Mouse (Mus musculus) liver, embryonic 14.5 days (tissue): ENCODE results near the gene Inpp4a. TPM values are rescaled to one million over a fixed set of nuclear protein-coding genes. Genes with fewer than 3 reads are reported as not detected.

ENCODE experiments used
- ATAC-seq: fragments of 200-750 bp; cut with Nextera tagmentation; 2 replicates; pipeline ENCODE4 v1.8.0; 2017; ENCODE audit warnings: moderate number of reproducible peaks, mild to moderate bottlenecking, moderate library complexity; ENCODE audit not compliant: insufficient read depth
- DNase-seq, 3 experiments: peaks; one replicate each; pipeline ENCODE4 v3.0.0-alpha.2; 2012 to 2013; ENCODE audit warnings: low read depth in 3 of 3, low spot score in 3 of 3
- H3K27ac ChIP-seq: fragments of 300-500 bp; sonication (generic); 2 replicates; pipeline ENCODE4 v1.5.1; 2014; ENCODE audit warnings: moderate library complexity, mild to moderate bottlenecking, control low read depth, inconsistent platforms
- H3K27me3 ChIP-seq: fragments of 300-500 bp; sonication (generic); 2 replicates; pipeline ENCODE4 v1.6.1; 2014; ENCODE audit warnings: mild to moderate bottlenecking, low read length, moderate library complexity; ENCODE audit not compliant: control insufficient read depth, insufficient read depth
- H3K36me3 ChIP-seq: fragments of 300-500 bp; sonication (generic); replicated peaks from 2 replicates; pipeline ENCODE4 v1.6.1; 2014; ENCODE audit warnings: low read depth; ENCODE audit not compliant: control insufficient read depth, insufficient read depth
- H3K4me1 ChIP-seq, 2 experiments: fragments of 200-500 bp in 1 of 2; fragments of 300-500 bp in 1 of 2; sonication (generic) in 1 of 2; replicated peaks; 2 replicates each; pipeline ENCODE4 v1.6.1; 2012 to 2014; ENCODE audit warnings: antibody characterized with exemption in 1 of 2, inconsistent platforms in 1 of 2, low read length in 1 of 2; ENCODE audit not compliant: control insufficient read depth in 2 of 2, insufficient read depth in 2 of 2
- H3K4me2 ChIP-seq: fragments of 300-500 bp; sonication (generic); 2 replicates; pipeline ENCODE4 v1.6.1; 2014; ENCODE audit warnings: low read depth, mild to moderate bottlenecking, control low read depth, moderate library complexity
- H3K4me3 ChIP-seq, 2 experiments: fragments of 200-500 bp in 1 of 2; fragments of 300-500 bp in 1 of 2; sonication (generic) in 1 of 2; 2 replicates each; pipeline ENCODE4 v1.5.1; 2012 to 2014; ENCODE audit warnings: low read depth in 2 of 2, low read length in 2 of 2, mild to moderate bottlenecking in 2 of 2, control low read depth in 1 of 2, inconsistent platforms in 1 of 2, moderate library complexity in 1 of 2; ENCODE audit not compliant: insufficient read depth in 1 of 2
- H3K9ac ChIP-seq: fragments of 300-500 bp; sonication (generic); replicated peaks from 2 replicates; pipeline ENCODE4 v1.6.1; 2014; ENCODE audit warnings: mild to moderate bottlenecking, control low read depth, moderate library complexity
- H3K9me3 ChIP-seq: fragments of 300-500 bp; sonication (generic); 2 replicates; pipeline ENCODE4 v1.6.1; 2016; ENCODE audit warnings: low read length, mixed read lengths; ENCODE audit not compliant: control insufficient read depth
- CTCF ChIP-seq: IDR thresholded peaks from 2 replicates; pipeline ENCODE4 v1.5.1; 2016; ENCODE audit warnings: antibody characterized with exemption, low read depth, control low read depth
- EP300 ChIP-seq: IDR thresholded peaks from 2 replicates; pipeline ENCODE4 v1.6.1; 2016; ENCODE audit warnings: antibody characterized with exemption, low read depth
- WGBS: fragments of 180-500 bp; shearing (Covaris S2); extraction: QIAGEN DNeasy Blood & Tissue Kit; methylation state at CpG from one replicate; pipeline ENCODE4 v1.1.7; 2014; ENCODE audit not compliant: insufficient replicate concordance; 5-methylcytosine and 5-hydroxymethylcytosine counted together
- polyA plus RNA-seq, 2 experiments: library from polyadenylated mRNA; depleted of rRNA in 1 of 2; stranded (reverse) in 1 of 2; unstranded in 1 of 2; fragments of >200 nt; fragmentation: Nextera tagmentation in 1 of 2; extraction: Ambion mirVana in 1 of 2; gene quantifications; 2 replicates each; pipeline versions ENCODE4 v1.2.1 to v1.2.3; 2012 to 2014

The Inpp4a gene
- polyA plus RNA-seq, 2 experiments: 1.7 to 2.2 TPM

GRCm38 (mm10) chr1:37386448-37386971, 86.8 kb downstream of the Inpp4a start:
- no peak overlapping the region for H3K4me2 ChIP-seq
- no peaks in the 10 kb centered on the region for H3K36me3 ChIP-seq
- no peak overlapping the region for H3K27ac ChIP-seq
- no peak overlapping the region for H3K4me3 ChIP-seq
- TF ChIP-seq EP300: no peak
- TF ChIP-seq CTCF: no peak
- H3K9me3 ChIP-seq: no peaks in the 10 kb centered on the region
- no peak for ATAC-seq
- DNase-seq: no peak
- no peaks in the 10 kb centered on the region for H3K27me3 ChIP-seq
- H3K4me1 ChIP-seq: no peaks in the 10 kb centered on the region
- 55% methylated on average over 7 of the region's 7 CpGs for WGBS
- no peak overlapping the region for H3K9ac ChIP-seq

GRCm38 (mm10) chr1:37393174-37393573, 93.5 kb downstream of the Inpp4a start:
- no peaks in the 10 kb centered on the region for H3K36me3 ChIP-seq
- no peak overlapping the region for H3K27ac ChIP-seq
- no peak for TF ChIP-seq CTCF
- TF ChIP-seq EP300: no peak
- DNase-seq: no peak
- no peak for ATAC-seq
- no peak overlapping the region for H3K9ac ChIP-seq
- no peak overlapping the region for H3K4me3 ChIP-seq
- no peaks in the 10 kb centered on the region for H3K27me3 ChIP-seq
- no peaks in the 10 kb centered on the region for H3K9me3 ChIP-seq
- H3K4me2 ChIP-seq: no peak overlapping the region
- H3K4me1 ChIP-seq: no peaks in the 10 kb centered on the region
- 62% methylated on average over 5 of the region's 5 CpGs for WGBS

- Histone ChIP-seq H3K9ac (no peak overlapping the region), H3K36me3 (no peaks in the 10 kb centered on the region), H3K27ac (no peak overlapping the region), H3K4me3 (no peak overlapping the region), H3K27me3 (no peaks in the 10 kb centered on the region), H3K4me1 (no peaks in the 10 kb centered on the region), H3K4me2 (no peak overlapping the region), H3K9me3 (no peaks in the 10 kb centered on the region)
- DNase-seq (no peak), ATAC-seq (no peak)
- 32% methylated on average over 1 of the region's 1 CpGs for WGBS
- no peak for TF ChIP-seq CTCF
- TF ChIP-seq EP300: no peak
Measured at GRCm38 (mm10) chr1:37396481-37396880, 96.8 kb downstream of the Inpp4a start.

GRCm38 (mm10) chr1:37398961-37399360, 99.3 kb downstream of the Inpp4a start:
- TF ChIP-seq CTCF (no peak), EP300 (no peak)
- Histone ChIP-seq H3K27me3 (no peaks in the 10 kb centered on the region), H3K27ac (no peak overlapping the region), H3K36me3 (no peaks in the 10 kb centered on the region), H3K9me3 (no peaks in the 10 kb centered on the region), H3K4me2 (no peak overlapping the region), H3K9ac (no peak overlapping the region), H3K4me3 (no peak overlapping the region), H3K4me1 (no peaks in the 10 kb centered on the region)
- DNase-seq (no peak), ATAC-seq (no peak)
- 67% methylated on average over 3 of the region's 3 CpGs for WGBS

GRCm38 (mm10) chr1:37399734-37400133, 100.1 kb downstream of the Inpp4a start:
- Histone ChIP-seq H3K36me3 (no peaks in the 10 kb centered on the region), H3K9ac (no peak overlapping the region), H3K27ac (no peak overlapping the region), H3K27me3 (no peaks in the 10 kb centered on the region), H3K4me2 (no peak overlapping the region), H3K9me3 (no peaks in the 10 kb centered on the region), H3K4me3 (no peak overlapping the region), H3K4me1 (no peaks in the 10 kb centered on the region)
- no peak for DNase-seq
- TF ChIP-seq CTCF: no peak
- no peak for TF ChIP-seq EP300
- no peak for ATAC-seq
- WGBS: 72% methylated on average over 8 of the region's 8 CpGs
